Mouse (Mus musculus) hindbrain, postnatal 0 days (tissue): Measurements from ENCODE around the gene Nf1. TPM values are rescaled to one million over a fixed set of nuclear protein-coding genes. Genes with fewer than 3 reads are reported as not detected.

Source experiments
- ATAC-seq: fragments of 200-750 bp; cut with Nextera tagmentation; 2 replicates; pipeline ENCODE4 v1.8.0; 2017; ENCODE audit warnings: mild to moderate bottlenecking, moderate TSS enrichment, moderate library complexity
- DNase-seq: peaks from one replicate; pipeline ENCODE4 v3.0.0-alpha.2; 2015; ENCODE audit warnings: low spot score
- H3K27ac ChIP-seq: fragments of 300-500 bp; sonication (generic); 2 replicates; pipeline ENCODE4 v1.5.1; 2014; ENCODE audit warnings: mild to moderate bottlenecking
- H3K27me3 ChIP-seq: fragments of 300-500 bp; sonication (generic); 2 replicates; pipeline ENCODE4 v1.6.1; 2014; ENCODE audit warnings: low read length, mixed read lengths; ENCODE audit not compliant: insufficient read depth
- H3K36me3 ChIP-seq: fragments of 300-500 bp; sonication (generic); 2 replicates; pipeline ENCODE4 v1.6.1; 2014; ENCODE audit warnings: low read length, mixed read lengths; ENCODE audit not compliant: insufficient read depth
- H3K4me1 ChIP-seq: fragments of 300-500 bp; sonication (generic); 2 replicates; pipeline ENCODE4 v1.6.1; 2014; ENCODE audit warnings: antibody characterized with exemption, low read length, mixed read lengths; ENCODE audit not compliant: insufficient read depth
- H3K4me2 ChIP-seq: fragments of 300-500 bp; sonication (generic); 2 replicates; pipeline ENCODE4 v1.6.1; 2014; ENCODE audit warnings: low read depth, mild to moderate bottlenecking, low read length, moderate library complexity, mixed read lengths
- H3K4me3 ChIP-seq: fragments of 300-500 bp; sonication (generic); 2 replicates; pipeline ENCODE4 v1.5.1; 2014; ENCODE audit warnings: low read length
- H3K9ac ChIP-seq: fragments of 300-500 bp; sonication (generic); replicated peaks from 2 replicates; pipeline ENCODE4 v1.6.1; 2014; ENCODE audit warnings: mild to moderate bottlenecking, low read length, moderate library complexity, mixed read lengths
- H3K9me3 ChIP-seq: fragments of 300-500 bp; sonication (generic); 2 replicates; pipeline ENCODE4 v1.6.1; 2016; ENCODE audit warnings: low read length, mixed read lengths
- CTCF ChIP-seq: IDR thresholded peaks from 2 replicates; pipeline ENCODE4 v1.5.1; 2016; ENCODE audit warnings: antibody characterized with exemption, control low read depth, low read depth
- WGBS: fragments of 180-500 bp; shearing (Covaris S2); extraction: QIAGEN DNeasy Blood & Tissue Kit; methylation state at CpG from one replicate; pipeline ENCODE4 v1.1.7; 2014; 5-methylcytosine and 5-hydroxymethylcytosine counted together
- polyA plus RNA-seq: library from polyadenylated mRNA; unstranded; fragments of >200 nt; fragmentation: Nextera tagmentation; extraction: Ambion mirVana; gene quantifications from 2 replicates; pipeline ENCODE4 v1.2.1, GENCODE M21; 2015
- total RNA-seq: library from RNA; depleted of rRNA; stranded (reverse); fragments of >200 nt; gene quantifications from 2 replicates; pipeline ENCODE4 v1.2.3, GENCODE M21; 2014

The Nf1 gene
- total and polyA plus RNA-seq, 2 experiments from 2014 or later: 8.7 to 68.4 TPM

- Histone ChIP-seq H3K27me3 (no peaks in the 10 kb centered on the region), H3K9ac (no peak overlapping the region), H3K4me1 (no peaks in the 10 kb centered on the region), H3K9me3 (no peaks in the 10 kb centered on the region), H3K4me3 (no peak overlapping the region), H3K4me2 (no peak overlapping the region), H3K27ac (0 out of 2 replicates have a peak overlapping the region, but pooled peaks have one; percentile 1), H3K36me3 (peaks cover 30% of the 10 kb centered on the region)
- no peak for TF ChIP-seq CTCF
- peak; percentile 25 for DNase-seq
- ATAC-seq: no peak
- 77% methylated on average over 14 of the region's 14 CpGs for WGBS
Measured at GRCm38 (mm10) chr11:79575383-79576073, 236.0 kb downstream of the Nf1 start.

- Histone ChIP-seq H3K27me3 (no peaks in the 10 kb centered on the region), H3K4me2 (no peak overlapping the region), H3K9ac (no peak overlapping the region), H3K27ac (peak overlapping the region; percentile 32; the same call in 1 of the 2 replicates), H3K4me3 (no peak overlapping the region), H3K36me3 (peaks cover 22% of the 10 kb centered on the region; the same call in 1 of the 2 replicates), H3K4me1 (no peaks in the 10 kb centered on the region), H3K9me3 (no peaks in the 10 kb centered on the region)
- peak; percentile 90 for DNase-seq
- peak; percentile 74 for ATAC-seq
- TF ChIP-seq CTCF: peak; percentile 88
- 53% methylated on average over 5 of the region's 5 CpGs for WGBS
Measured at GRCm38 (mm10) chr11:79577741-79578140, 238.2 kb downstream of the Nf1 start.

- H3K4me2 ChIP-seq: no peak overlapping the region
- H3K9ac ChIP-seq: no peak overlapping the region
- no peaks in the 10 kb centered on the region for H3K4me1 ChIP-seq
- peaks cover 15% of the 10 kb centered on the region; the same call in 1 of the 2 replicates for H3K36me3 ChIP-seq
- DNase-seq (no peak), ATAC-seq (no peak)
- no peak overlapping the region for H3K27ac ChIP-seq
- WGBS: 43% methylated on average over 4 of the region's 4 CpGs
- H3K27me3 ChIP-seq: no peaks in the 10 kb centered on the region
- no peaks in the 10 kb centered on the region for H3K9me3 ChIP-seq
- H3K4me3 ChIP-seq: no peak overlapping the region
- TF ChIP-seq CTCF: peak; percentile 39
Measured at GRCm38 (mm10) chr11:79580660-79581059, 241.2 kb downstream of the Nf1 start.

GRCm38 (mm10) chr11:79581257-79581656 is 241.8 kb downstream of the Nf1 start:
- Histone ChIP-seq H3K36me3 (peaks cover 15% of the 10 kb centered on the region; the same call in 1 of the 2 replicates), H3K9ac (no peak overlapping the region), H3K27ac (no peak overlapping the region), H3K4me1 (no peaks in the 10 kb centered on the region), H3K4me3 (no peak overlapping the region), H3K27me3 (no peaks in the 10 kb centered on the region), H3K4me2 (no peak overlapping the region), H3K9me3 (no peaks in the 10 kb centered on the region)
- TF ChIP-seq CTCF: no peak
- DNase-seq: no peak
- WGBS: 78% methylated on average over 6 of the region's 6 CpGs
- no peak for ATAC-seq

- peak; percentile 86 for ATAC-seq
- H3K27ac ChIP-seq: no peak overlapping the region
- H3K9me3 ChIP-seq: no peaks in the 10 kb centered on the region
- peak; percentile 90 for DNase-seq
- no peaks in the 10 kb centered on the region for H3K4me1 ChIP-seq
- peak; percentile 95 for TF ChIP-seq CTCF
- peaks cover 9% of the 10 kb centered on the region; the same call in 1 of the 2 replicates for H3K36me3 ChIP-seq
- H3K9ac ChIP-seq: no peak overlapping the region
- H3K4me3 ChIP-seq: no peak overlapping the region
- H3K27me3 ChIP-seq: no peaks in the 10 kb centered on the region
- WGBS: 10% methylated on average over 5 of the region's 5 CpGs
- no peak overlapping the region for H3K4me2 ChIP-seq
Measured at GRCm38 (mm10) chr11:79584191-79584590, 244.7 kb downstream of the Nf1 start.

GRCm38 (mm10) chr11:79589317-79590075 is 250.0 kb downstream of the Nf1 start:
- 58% methylated on average over 14 of the region's 14 CpGs for WGBS
- H3K4me1 ChIP-seq: peaks cover 11% of the 10 kb centered on the region; the same call in 1 of the 2 replicates
- ATAC-seq: no peak

More at GRCm38 (mm10) chr11:79589317-79590075, 250.0 kb downstream of the Nf1 start:
- peak; percentile 40 for DNase-seq
- Histone ChIP-seq H3K4me2 (no peak overlapping the region), H3K9ac (no peak overlapping the region), H3K4me3 (no peak overlapping the region), H3K36me3 (no peaks in the 10 kb centered on the region), H3K27me3 (no peaks in the 10 kb centered on the region), H3K9me3 (no peaks in the 10 kb centered on the region), H3K27ac (no peak overlapping the region)
- TF ChIP-seq CTCF: peak; percentile 48
